Mouse (Mus musculus): ENCODE results near the gene Amotl1. TPM values are rescaled to one million over a fixed set of nuclear protein-coding genes. Genes with fewer than 3 reads are reported as not detected.
A peak's percentile ranks its signal among the peaks of the same experiment; 100 is the strongest.

Amotl1 gene
- polyA plus RNA-seq, 1 experiment from 2014 or later, result 16.1 TPM

DNA sequence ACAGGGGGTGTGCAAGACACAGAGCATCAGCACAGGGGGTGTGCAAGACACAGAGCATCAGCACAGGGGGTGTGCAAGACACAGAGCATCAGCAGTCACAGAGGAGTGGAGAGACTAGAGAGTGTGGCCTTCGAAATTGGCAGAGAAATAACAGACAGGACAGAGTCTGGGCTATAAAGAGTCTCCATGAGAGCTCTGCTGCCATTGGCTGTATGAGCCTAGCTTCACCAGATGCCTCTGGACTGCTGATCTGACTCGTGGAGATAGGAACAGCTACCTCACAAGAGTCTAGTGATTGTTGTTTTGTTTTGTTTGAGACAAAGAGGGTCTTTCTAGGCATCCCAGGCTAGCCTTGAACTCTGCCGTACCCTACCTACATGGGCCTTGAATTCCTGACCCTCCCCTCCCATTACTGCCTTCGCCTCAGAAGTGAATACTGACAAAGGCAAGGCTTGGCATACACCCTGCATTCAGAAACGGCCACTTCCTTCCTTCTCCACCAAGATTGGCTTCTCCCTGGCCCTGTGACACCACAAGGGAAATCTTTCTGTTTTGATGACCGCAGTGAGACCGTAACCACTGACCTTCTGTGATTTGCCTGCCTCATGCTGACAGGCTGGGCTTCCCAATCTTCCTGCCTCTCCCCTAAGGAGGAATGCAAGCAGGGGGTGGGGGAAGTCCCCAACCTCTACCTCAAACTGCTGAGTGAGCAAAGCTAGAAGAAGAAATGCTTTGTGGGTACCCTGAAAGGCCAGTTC, 3.4 kb downstream of the Amotl1 start:
- Histone ChIP-seq H3K27me3 (no peaks in the 10 kb centered on the region), H3K9me3 (replicated peaks) (no peaks in the 10 kb centered on the region), H3K36me3 (no peaks in the 10 kb centered on the region), H3K4me3 (no peak overlapping the region), H3K4me1 (replicated peaks) (peaks cover 37% of the 10 kb centered on the region), H3K4me2 (no peak overlapping the region), H3K27ac (peak overlapping the region; percentile 79), H3K9ac (no peak overlapping the region)
- ATAC-seq (replicated peaks; ENCODE audit: insufficient number of reproducible peaks, insufficient read depth, low FRiP score, low read depth), result peak; percentile 77
- 29% methylated on average over 7 of the region's 7 CpGs for WGBS

- Histone ChIP-seq H3K9ac (no peak overlapping the region), H3K9me3 (replicated peaks) (no peaks in the 10 kb centered on the region), H3K4me2 (no peak overlapping the region), H3K4me1 (replicated peaks) (peaks cover 20% of the 10 kb centered on the region), H3K27me3 (0 out of 2 replicates have a peak, but pooled peaks cover 10% of the 10 kb centered on the region), H3K27ac (no peak overlapping the region), H3K4me3 (no peak overlapping the region), H3K36me3 (no peaks in the 10 kb centered on the region)
- 44% methylated on average over 3 of the region's 3 CpGs for WGBS
- no peak for ATAC-seq (replicated peaks; ENCODE audit: insufficient number of reproducible peaks, insufficient read depth, low FRiP score, low read depth)
Measured at GRCm38 (mm10) chr9:14636244-14636643, 8.6 kb downstream of the Amotl1 start.

DNA sequence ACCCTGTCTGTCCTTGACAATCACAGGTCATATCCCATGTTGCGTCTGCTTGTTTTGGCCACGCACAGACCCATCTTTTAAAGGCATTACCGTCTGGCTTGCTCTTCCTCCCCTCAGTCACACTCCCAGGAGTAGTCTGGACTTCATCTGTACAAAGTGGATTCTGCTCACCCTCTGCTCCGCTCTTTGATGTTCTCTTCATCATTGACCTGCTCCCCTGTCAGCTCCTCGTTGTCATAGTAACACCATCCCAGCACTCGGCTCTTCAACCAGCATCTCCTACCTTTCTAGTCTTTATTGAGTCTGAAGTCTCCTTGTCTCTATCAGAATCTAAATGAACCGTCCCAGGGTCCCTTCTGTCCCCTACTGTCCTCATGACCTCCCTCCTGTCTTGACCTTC, 9.3 kb downstream of the Amotl1 start:
- WGBS, result 71% methylated on average over 7 of the region's 7 CpGs
- no peak overlapping the region for H3K9ac ChIP-seq
- no peak for ATAC-seq (replicated peaks; ENCODE audit: insufficient number of reproducible peaks, insufficient read depth, low FRiP score, low read depth)
- H3K27ac ChIP-seq, result no peak overlapping the region
- no peaks in the 10 kb centered on the region for H3K36me3 ChIP-seq
- H3K27me3 ChIP-seq, result 0 out of 2 replicates have a peak, but pooled peaks cover 10% of the 10 kb centered on the region
- H3K4me2 ChIP-seq, result no peak overlapping the region
- H3K9me3 ChIP-seq (replicated peaks), result no peaks in the 10 kb centered on the region
- no peak overlapping the region for H3K4me3 ChIP-seq
- peaks cover 14% of the 10 kb centered on the region for H3K4me1 ChIP-seq (replicated peaks)

DNA sequence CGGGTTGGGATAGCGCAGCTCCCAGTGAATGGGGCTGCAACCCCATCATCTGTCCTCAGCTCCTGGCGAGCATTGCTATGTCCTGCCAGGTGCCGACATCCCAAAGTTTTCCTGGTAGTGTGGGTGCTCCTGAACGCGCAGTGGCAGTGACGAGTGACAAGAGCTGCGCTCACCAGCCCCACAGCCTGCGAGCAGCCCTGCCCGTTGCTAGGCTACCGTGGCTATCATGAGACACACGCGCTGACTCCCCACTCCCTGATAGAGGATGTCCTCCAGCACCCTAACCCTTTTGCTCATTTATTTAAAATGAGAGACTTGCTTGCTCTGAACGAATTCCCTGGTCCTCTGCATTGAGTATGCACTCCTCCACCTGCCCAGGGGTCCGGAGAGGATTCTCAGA, 10.7 kb downstream of the Amotl1 start:
- Histone ChIP-seq H3K9ac (no peak overlapping the region), H3K4me3 (no peak overlapping the region), H3K9me3 (replicated peaks) (no peaks in the 10 kb centered on the region), H3K27me3 (0 out of 2 replicates have a peak, but pooled peaks cover 10% of the 10 kb centered on the region), H3K4me2 (peak overlapping the region; percentile 38; the same call in 1 of the 2 replicates), H3K36me3 (no peaks in the 10 kb centered on the region), H3K4me1 (replicated peaks) (peaks cover 6% of the 10 kb centered on the region; the same call in 1 of the 2 replicates), H3K27ac (no peak overlapping the region)
- no peak; the same call in 1 of the 2 replicates for ATAC-seq (replicated peaks; ENCODE audit: insufficient number of reproducible peaks, insufficient read depth, low FRiP score, low read depth)
- WGBS, result 14% methylated on average over 15 of the region's 15 CpGs

- WGBS, result 72% methylated on average over 10 of the region's 10 CpGs
- no peak overlapping the region for H3K9ac ChIP-seq
Measured at GRCm38 (mm10) chr9:14632365-14633163, 12.3 kb downstream of the Amotl1 start.

GRCm38 (mm10) chr9:14631729-14632128, 13.1 kb downstream of the Amotl1 start:
- 30% methylated on average over 5 of the region's 5 CpGs for WGBS
- Histone ChIP-seq H3K27ac (no peak overlapping the region), H3K27me3 (0 out of 2 replicates have a peak, but pooled peaks cover 10% of the 10 kb centered on the region), H3K36me3 (no peaks in the 10 kb centered on the region), H3K4me1 (replicated peaks) (peaks cover 6% of the 10 kb centered on the region; the same call in 1 of the 2 replicates), H3K4me3 (no peak overlapping the region), H3K9me3 (replicated peaks) (no peaks in the 10 kb centered on the region), H3K9ac (no peak overlapping the region), H3K4me2 (no peak overlapping the region)
- peak; percentile 48 for ATAC-seq (replicated peaks; ENCODE audit: insufficient number of reproducible peaks, insufficient read depth, low FRiP score, low read depth)

More at GRCm38 (mm10) chr9:14632365-14633163, 12.3 kb downstream of the Amotl1 start:
- Histone ChIP-seq H3K4me2 (no peak overlapping the region), H3K36me3 (no peaks in the 10 kb centered on the region), H3K9me3 (replicated peaks) (no peaks in the 10 kb centered on the region), H3K27ac (no peak overlapping the region), H3K4me3 (no peak overlapping the region), H3K27me3 (0 out of 2 replicates have a peak, but pooled peaks cover 10% of the 10 kb centered on the region), H3K4me1 (replicated peaks) (peaks cover 6% of the 10 kb centered on the region; the same call in 1 of the 2 replicates)
- ATAC-seq (replicated peaks; ENCODE audit: insufficient number of reproducible peaks, insufficient read depth, low FRiP score, low read depth), result no peak

DNA sequence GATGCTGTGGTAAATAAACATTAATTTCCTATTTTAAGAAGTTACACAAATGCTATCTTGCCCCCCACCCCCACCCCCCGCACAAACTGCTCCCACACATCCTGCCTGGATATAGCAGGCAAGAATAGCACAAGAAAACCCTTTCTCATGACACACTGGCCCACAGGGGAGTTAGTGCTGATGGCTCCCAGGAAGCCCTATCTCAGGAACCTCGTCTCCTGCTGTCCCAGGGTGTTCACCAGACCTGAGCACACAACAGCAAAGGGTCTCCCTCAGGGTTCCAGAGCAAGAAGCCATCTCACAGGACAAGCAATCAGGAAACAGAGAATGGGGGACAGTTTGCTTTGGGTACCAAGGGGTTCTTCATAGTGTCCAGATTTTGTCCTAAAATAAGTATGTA, 17.3 kb downstream of the Amotl1 start:
- Histone ChIP-seq H3K27me3 (no peaks in the 10 kb centered on the region), H3K9me3 (replicated peaks) (no peaks in the 10 kb centered on the region), H3K4me3 (no peak overlapping the region), H3K9ac (no peak overlapping the region), H3K4me1 (replicated peaks) (peaks cover 25% of the 10 kb centered on the region), H3K4me2 (no peak overlapping the region), H3K36me3 (no peaks in the 10 kb centered on the region), H3K27ac (no peak overlapping the region)
- WGBS, result 47% methylated on average over 2 of the region's 2 CpGs
- ATAC-seq (replicated peaks; ENCODE audit: insufficient number of reproducible peaks, insufficient read depth, low FRiP score, low read depth), result no peak

- no peak overlapping the region for H3K27ac ChIP-seq
- no peak overlapping the region for H3K4me2 ChIP-seq
- no peaks in the 10 kb centered on the region for H3K9me3 ChIP-seq (replicated peaks)
- no peaks in the 10 kb centered on the region for H3K36me3 ChIP-seq
- WGBS, result 79% methylated on average over 3 of the region's 3 CpGs
- H3K4me1 ChIP-seq (replicated peaks), result peaks cover 25% of the 10 kb centered on the region
- no peak overlapping the region for H3K4me3 ChIP-seq
- H3K27me3 ChIP-seq, result no peaks in the 10 kb centered on the region
- H3K9ac ChIP-seq, result no peak overlapping the region
- ATAC-seq (replicated peaks; ENCODE audit: insufficient number of reproducible peaks, insufficient read depth, low FRiP score, low read depth), result no peak
Measured at GRCm38 (mm10) chr9:14625961-14626360, 18.9 kb downstream of the Amotl1 start.

DNA sequence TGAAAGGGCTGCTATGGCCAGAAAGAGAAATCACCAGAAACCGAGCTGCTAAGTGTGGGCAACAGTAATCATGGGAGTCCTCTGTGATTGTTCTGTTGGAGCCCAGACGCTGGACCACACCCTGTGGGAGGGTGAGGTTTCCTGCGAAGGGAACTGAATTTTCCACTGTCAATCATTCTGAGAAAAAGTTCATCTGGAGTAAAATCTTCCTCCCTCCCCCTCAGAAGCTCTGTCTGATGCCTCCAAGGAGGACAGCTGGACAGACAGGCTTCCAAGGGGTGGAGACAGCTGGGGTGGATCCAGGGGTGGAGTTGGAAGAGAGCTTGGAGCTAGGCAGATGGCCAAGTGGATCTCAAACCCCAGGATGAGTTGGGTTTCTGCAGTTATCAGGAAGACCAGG, 19.8 kb downstream of the Amotl1 start:
- WGBS, result 25% methylated on average over 3 of the region's 3 CpGs
- Histone ChIP-seq H3K4me2 (no peak overlapping the region), H3K9me3 (replicated peaks) (no peaks in the 10 kb centered on the region), H3K27ac (no peak overlapping the region), H3K9ac (no peak overlapping the region), H3K4me1 (replicated peaks) (peaks cover 25% of the 10 kb centered on the region), H3K27me3 (no peaks in the 10 kb centered on the region), H3K4me3 (no peak overlapping the region), H3K36me3 (no peaks in the 10 kb centered on the region)
- ATAC-seq (replicated peaks; ENCODE audit: insufficient number of reproducible peaks, insufficient read depth, low FRiP score, low read depth), result no peak

DNA sequence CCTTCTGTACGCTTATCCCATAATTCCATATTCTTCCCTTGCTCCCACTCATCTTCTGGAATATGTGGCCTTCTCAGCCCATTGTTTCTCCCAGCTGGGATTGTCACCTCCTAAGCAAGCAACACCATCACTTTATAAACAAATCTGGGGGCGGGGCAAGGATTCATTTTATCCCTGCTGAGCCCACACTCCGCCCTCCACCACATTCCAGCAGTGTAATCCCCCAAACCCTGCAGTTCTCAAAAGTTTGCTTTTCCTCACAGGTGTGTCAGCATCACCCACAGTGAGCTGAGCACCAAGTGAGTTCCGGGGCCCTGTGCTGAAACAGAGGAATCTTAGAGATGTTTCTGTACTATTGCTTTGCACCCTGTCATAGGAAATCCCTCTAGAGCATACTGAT, 20.9 kb downstream of the Amotl1 start:
- Histone ChIP-seq H3K9ac (no peak overlapping the region), H3K4me1 (replicated peaks) (peaks cover 25% of the 10 kb centered on the region), H3K4me2 (no peak overlapping the region), H3K27ac (no peak overlapping the region), H3K27me3 (no peaks in the 10 kb centered on the region), H3K36me3 (no peaks in the 10 kb centered on the region), H3K9me3 (replicated peaks) (no peaks in the 10 kb centered on the region), H3K4me3 (no peak overlapping the region)
- WGBS, result 63% methylated on average over 4 of the region's 4 CpGs
- ATAC-seq (replicated peaks; ENCODE audit: insufficient number of reproducible peaks, insufficient read depth, low FRiP score, low read depth), result no peak

DNA sequence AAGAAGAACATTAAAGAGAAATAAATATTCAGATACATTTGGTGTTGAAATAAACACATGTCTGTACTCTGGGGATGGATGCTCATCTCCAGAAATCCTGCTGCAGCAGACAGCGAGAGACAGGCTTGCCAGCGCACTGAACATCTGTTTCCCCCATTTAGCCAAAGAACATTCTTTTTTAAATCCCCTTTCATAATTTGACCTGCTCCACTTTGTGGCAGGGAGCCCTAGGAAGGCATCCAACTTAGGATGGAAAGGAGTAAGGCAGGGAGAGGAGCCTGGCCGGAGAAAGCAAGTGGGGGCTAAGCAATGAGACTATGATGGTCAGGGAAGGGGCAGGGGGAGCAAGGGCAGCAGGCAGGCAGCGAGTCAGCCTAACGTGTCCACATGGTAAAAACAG, 21.6 kb downstream of the Amotl1 start:
- H3K4me1 ChIP-seq (replicated peaks), result peaks cover 25% of the 10 kb centered on the region
- peak overlapping the region; percentile 15; the same call in 1 of the 2 replicates for H3K27ac ChIP-seq
- no peak for ATAC-seq (replicated peaks; ENCODE audit: insufficient number of reproducible peaks, insufficient read depth, low FRiP score, low read depth)
- H3K4me2 ChIP-seq, result no peak overlapping the region
- no peak overlapping the region for H3K9ac ChIP-seq
- H3K27me3 ChIP-seq, result no peaks in the 10 kb centered on the region
- 47% methylated on average over 5 of the region's 5 CpGs for WGBS
- H3K9me3 ChIP-seq (replicated peaks), result no peaks in the 10 kb centered on the region
- H3K4me3 ChIP-seq, result no peak overlapping the region
- no peaks in the 10 kb centered on the region for H3K36me3 ChIP-seq

Measured in heart, embryonic 15.5 days (tissue).